Mouse (Mus musculus): ENCODE data around the gene Snrpc.

Snrpc gene

GRCm38 (mm10) chr17:27866737-27867136, 28.8 kb downstream of the Snrpc start:
- no peak for DNase-seq

DNA sequence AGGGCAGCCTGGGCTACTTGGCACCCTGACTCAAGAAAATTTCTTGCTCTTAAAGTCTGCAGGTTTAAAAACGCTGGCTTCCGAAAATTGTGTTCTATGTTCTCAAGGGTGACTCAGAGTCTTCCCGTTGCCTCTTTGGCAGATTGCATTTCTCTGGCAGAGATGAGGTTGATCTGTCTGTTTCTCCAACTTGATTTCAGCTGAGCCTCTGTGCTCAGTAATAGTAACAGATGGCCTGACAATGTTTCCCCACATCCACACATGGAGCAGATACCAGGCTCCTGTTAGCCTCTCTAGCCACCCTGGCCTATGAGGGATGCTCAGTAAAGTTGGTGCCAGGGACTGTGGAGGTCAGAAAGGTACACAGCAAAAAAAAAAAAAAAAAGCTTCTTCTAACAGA, 33.9 kb downstream of the Snrpc start:
- peak; percentile 52 to 73 for DNase-seq

DNA sequence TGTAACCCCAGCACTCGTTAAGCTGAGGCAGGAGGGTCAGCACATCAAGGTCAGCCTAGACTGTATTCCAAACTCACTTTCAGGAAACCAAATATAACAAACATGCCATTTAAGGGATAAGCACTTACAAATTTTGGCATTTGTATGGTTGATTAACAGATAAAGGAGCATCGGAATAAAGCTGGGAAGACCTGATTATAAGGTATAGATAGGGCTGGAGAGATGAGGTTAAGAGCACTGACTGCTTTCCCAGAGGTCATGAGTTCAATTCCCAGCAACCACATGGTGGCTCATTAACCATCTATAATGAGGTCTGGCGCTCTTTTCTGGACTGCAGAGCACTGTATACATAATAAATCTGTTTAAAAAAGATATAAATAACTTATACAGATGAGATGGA, 35.6 kb downstream of the Snrpc start:
- no peak for DNase-seq

DNA sequence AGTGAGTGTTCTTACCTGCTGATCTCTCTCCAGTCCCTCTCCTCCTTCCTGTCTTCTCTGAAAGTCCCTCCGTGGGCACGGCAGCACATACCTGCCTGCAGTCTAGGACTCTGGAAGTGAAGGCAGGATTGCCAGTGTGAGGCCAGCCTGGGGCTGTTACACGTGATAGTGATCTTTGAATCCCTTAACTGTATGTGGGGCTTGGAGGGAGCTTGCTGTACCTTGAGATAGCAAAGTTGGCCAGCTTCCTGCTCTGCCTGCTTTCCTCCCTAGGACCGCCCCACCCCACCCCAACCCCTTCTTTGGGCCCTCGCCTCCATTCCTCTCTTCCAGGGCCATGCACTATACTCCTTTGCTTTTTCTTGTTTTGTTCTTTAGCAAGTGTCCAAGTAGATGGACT, 36.6 kb downstream of the Snrpc start:
- no peak for DNase-seq

DNA sequence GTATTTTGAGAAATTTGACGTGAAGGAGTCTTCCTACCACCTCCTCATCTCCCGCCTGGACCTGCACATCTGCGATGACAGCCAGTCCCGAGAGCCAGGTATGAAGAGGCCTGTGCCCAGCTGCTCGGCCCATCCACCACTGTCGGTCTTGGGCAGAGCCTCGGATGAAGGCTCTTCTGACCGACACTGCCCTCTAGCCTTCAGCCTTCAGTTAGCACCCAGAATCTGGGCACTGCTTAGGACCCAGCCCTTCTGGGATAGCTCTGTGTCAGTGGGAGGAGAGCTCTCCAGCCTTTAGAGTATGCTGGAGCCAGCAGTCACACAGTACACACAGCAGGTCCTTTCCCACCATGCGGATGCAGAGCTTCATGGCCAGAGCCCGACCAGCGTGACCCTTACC, 43.6 kb downstream of the Snrpc start:
- DNase-seq: peak; percentile 37 to 60

DNA sequence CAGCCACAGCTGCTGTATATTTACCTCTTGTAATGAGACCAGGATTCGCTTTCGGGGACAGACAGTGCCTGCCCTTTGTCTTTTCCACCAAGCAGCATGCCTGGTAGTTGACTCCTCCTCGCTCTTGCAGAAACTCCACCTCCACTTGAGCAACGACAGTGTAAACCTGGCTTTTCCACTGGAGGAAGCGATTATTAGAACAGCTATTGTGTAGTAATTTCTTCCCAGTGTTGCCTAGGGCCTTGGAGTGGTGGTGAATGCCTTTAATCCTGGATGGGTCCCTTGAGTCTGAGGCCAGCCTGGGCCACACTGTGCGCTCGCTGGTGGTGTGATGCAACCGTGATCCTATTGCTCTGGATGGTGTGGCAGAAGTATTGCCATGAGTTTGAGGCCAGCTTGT, 45.2 kb downstream of the Snrpc start:
- no peak for DNase-seq

DNA sequence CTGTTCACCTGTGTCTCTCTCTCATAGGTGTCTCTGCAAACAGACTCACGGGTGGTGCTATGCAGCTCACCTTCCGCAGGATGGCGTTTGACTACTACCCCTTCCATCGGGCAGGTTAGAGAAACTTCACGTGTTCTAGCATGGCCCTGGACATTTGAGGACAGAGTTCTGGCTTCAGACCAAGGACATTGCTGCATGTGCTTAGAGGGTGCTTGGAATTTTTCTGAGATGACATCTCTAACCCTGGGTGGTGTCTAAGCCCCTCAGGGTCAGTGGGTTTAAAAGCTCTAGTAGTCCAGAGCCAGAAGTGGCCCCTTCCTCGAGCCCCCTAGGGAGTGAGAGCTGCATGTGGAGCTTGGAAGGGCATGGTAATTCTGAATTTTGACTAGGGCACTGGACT, 46.0 kb downstream of the Snrpc start:
- DNase-seq: no peak

- DNase-seq: peak; percentile 59 to 67
Measured at GRCm38 (mm10) chr17:27886499-27887210, 48.7 kb downstream of the Snrpc start.

All from cerebellum, postnatal 14 days (tissue).